Mouse (Mus musculus) MEL (cell line): ENCODE measurements at regions not wholly inside any gene's neighbourhood (a gene's known extent, or its start where the extent isn't known, plus 50 kb on each side); places are given as distances from the start of the nearest gene placed in this dataset.

Experiments used
- DNase-seq: peaks from one replicate; pipeline ENCODE4 v3.0.0; 2011; ENCODE audit warnings: low read depth, low spot score
- H3K27ac ChIP-seq: 2 replicates; pipeline ENCODE4 v1.5.1; 2012; ENCODE audit warnings: low read depth, mild to moderate bottlenecking, control low read depth, low read length, moderate library complexity; ENCODE audit not compliant: control insufficient read depth
- H3K27me3 ChIP-seq, 2 experiments: fragments of 150-350 bp in 1 of 2; sonication (generic) in 1 of 2; 2 replicates each; pipeline ENCODE4 v1.6.1; 2012; ENCODE audit warnings: low read length in 2 of 2, mild to moderate bottlenecking in 2 of 2, improper control_type of control experiment in 1 of 2, moderate library complexity in 1 of 2; ENCODE audit not compliant: insufficient read depth in 2 of 2, control insufficient read depth in 1 of 2
- H3K36me3 ChIP-seq, 2 experiments: 2 replicates each; pipeline ENCODE4 v1.6.1; 2012 to 2014; ENCODE audit warnings: low read length in 2 of 2, improper control_type of control experiment in 1 of 2, inconsistent platforms in 1 of 2, mild to moderate bottlenecking in 1 of 2; ENCODE audit not compliant: insufficient read depth in 2 of 2, control insufficient read depth in 1 of 2
- H3K4me1 ChIP-seq, 2 experiments: fragments of 150-350 bp in 1 of 2; sonication (generic) in 1 of 2; 2 replicates each; pipeline ENCODE4 v1.6.1; 2012; ENCODE audit warnings: low read length in 2 of 2, improper control_type of control experiment in 1 of 2, mild to moderate bottlenecking in 1 of 2; ENCODE audit not compliant: insufficient read depth in 2 of 2, control insufficient read depth in 1 of 2
- H3K4me3 ChIP-seq, 2 experiments: fragments of 150-350 bp in 1 of 2; sonication (generic) in 1 of 2; 2 replicates each; pipeline ENCODE4 v1.5.1; 2012; ENCODE audit warnings: low read depth in 2 of 2, low read length in 2 of 2, mild to moderate bottlenecking in 2 of 2, moderate library complexity in 2 of 2, control low read depth in 1 of 2, improper control_type of control experiment in 1 of 2; ENCODE audit not compliant: control insufficient read depth in 1 of 2, insufficient read depth in 1 of 2
- H3K79me2 ChIP-seq: 2 replicates; pipeline ENCODE4 v1.6.1; 2012; ENCODE audit warnings: mild to moderate bottlenecking, low read length, moderate library complexity; ENCODE audit not compliant: control insufficient read depth, poor library complexity, insufficient read depth
- H3K9ac ChIP-seq: 2 replicates; pipeline ENCODE4 v1.6.1; 2012; ENCODE audit warnings: low read depth, mild to moderate bottlenecking, control low read depth, low read length, moderate library complexity; ENCODE audit not compliant: control insufficient read depth, poor library complexity, severe bottlenecking
- H3K9me3 ChIP-seq: fragments of 150-350 bp; sonication (generic); replicated peaks from 2 replicates; pipeline ENCODE4 v1.6.1; 2012; ENCODE audit warnings: mild to moderate bottlenecking, low read length, improper control_type of control experiment, moderate library complexity; ENCODE audit not compliant: insufficient read depth
- CHD1 ChIP-seq: IDR thresholded peaks from 2 replicates; pipeline ENCODE4 v1.6.1; 2012; ENCODE audit warnings: low read depth, mild to moderate bottlenecking, inconsistent platforms, low read length, improper control_type of control experiment
- CHD2 ChIP-seq: IDR thresholded peaks from 2 replicates; pipeline ENCODE4 v1.6.1; 2011; ENCODE audit warnings: low read length, improper control_type of control experiment
- CTCF ChIP-seq, 3 experiments: IDR thresholded peaks in 2 of 3; conservative IDR thresholded peaks in 1 of 3; 2 replicates each; pipeline ENCODE4 v1.5.1; 2011 to 2012; ENCODE audit warnings: low read length in 3 of 3, low read depth in 2 of 3, mild to moderate bottlenecking in 2 of 3, improper control_type of control experiment in 1 of 3, inconsistent platforms in 1 of 3, mixed read lengths in 1 of 3, moderate library complexity in 1 of 3; ENCODE audit not compliant: control insufficient read depth in 1 of 3, insufficient read depth in 1 of 3, poor library complexity in 1 of 3, severe bottlenecking in 1 of 3
- ELF1 ChIP-seq: IDR thresholded peaks from 2 replicates; pipeline ENCODE4 v1.6.1; 2014; ENCODE audit warnings: low read depth, mild to moderate bottlenecking, inconsistent platforms, low read length, improper control_type of control experiment, moderate library complexity
- ETS1 ChIP-seq: IDR thresholded peaks from 2 replicates; pipeline ENCODE4 v1.6.1; 2012; ENCODE audit warnings: low read depth, mild to moderate bottlenecking, inconsistent platforms, low read length, improper control_type of control experiment, moderate library complexity
- GABPA ChIP-seq: IDR thresholded peaks from 2 replicates; pipeline ENCODE4 v1.6.1; 2012; ENCODE audit warnings: low read depth, mild to moderate bottlenecking, inconsistent platforms, low read length, improper control_type of control experiment, moderate library complexity
- MAFK ChIP-seq: IDR thresholded peaks from 2 replicates; pipeline ENCODE4 v1.6.1; 2011; ENCODE audit warnings: low read depth, mild to moderate bottlenecking, low read length, improper control_type of control experiment, borderline replicate concordance
- MAX ChIP-seq: IDR thresholded peaks from 2 replicates; pipeline ENCODE4 v1.6.1; 2011; ENCODE audit warnings: low read length, improper control_type of control experiment
- MAZ ChIP-seq: IDR thresholded peaks from 2 replicates; pipeline ENCODE4 v1.6.1; 2012; ENCODE audit warnings: low read depth, mild to moderate bottlenecking, inconsistent platforms, low read length, improper control_type of control experiment
- MEF2A ChIP-seq: IDR thresholded peaks from 2 replicates; pipeline ENCODE4 v1.6.1; 2014; ENCODE audit warnings: low read depth, mild to moderate bottlenecking, inconsistent platforms, low read length, improper control_type of control experiment; ENCODE audit not compliant: poor library complexity, insufficient replicate concordance, severe bottlenecking; ENCODE audit errors: extremely low read depth
- MXI1 ChIP-seq: IDR thresholded peaks from 2 replicates; pipeline ENCODE4 v1.6.1; 2011; ENCODE audit warnings: mild to moderate bottlenecking, low read depth, low read length, improper control_type of control experiment
- MYB ChIP-seq: IDR thresholded peaks from 2 replicates; pipeline ENCODE4 v1.6.1; 2011; ENCODE audit warnings: mild to moderate bottlenecking, low read depth, low read length, improper control_type of control experiment
- MYC ChIP-seq: IDR thresholded peaks from 2 replicates; pipeline ENCODE4 v1.6.1; 2011; ENCODE audit warnings: low read depth, mild to moderate bottlenecking, low read length, improper control_type of control experiment, moderate library complexity
- POLR2AphosphoS5 ChIP-seq: IDR thresholded peaks from 2 replicates; pipeline ENCODE4 v1.6.1; 2012; ENCODE audit warnings: low read depth, borderline replicate concordance, mild to moderate bottlenecking, inconsistent platforms, low read length, moderate library complexity, mixed read lengths
- RAD21 ChIP-seq: IDR thresholded peaks from 2 replicates; pipeline ENCODE4 v1.6.1; 2011; ENCODE audit warnings: mild to moderate bottlenecking, low read depth, low read length, improper control_type of control experiment
- RCOR1 ChIP-seq: IDR thresholded peaks from 2 replicates; pipeline ENCODE4 v1.6.1; 2012; ENCODE audit warnings: low read depth, mild to moderate bottlenecking, inconsistent platforms, low read length, improper control_type of control experiment
- SMC3 ChIP-seq: IDR thresholded peaks from 2 replicates; pipeline ENCODE4 v1.6.1; 2011; ENCODE audit warnings: low read depth, low read length, improper control_type of control experiment
- TCF12 ChIP-seq: IDR thresholded peaks from 2 replicates; pipeline ENCODE4 v1.6.1; 2014; ENCODE audit warnings: low read depth, mild to moderate bottlenecking, inconsistent platforms, low read length, improper control_type of control experiment, moderate library complexity
- USF1 ChIP-seq: IDR thresholded peaks from 2 replicates; pipeline ENCODE4 v1.6.1; 2014; ENCODE audit warnings: low read depth, mild to moderate bottlenecking, inconsistent platforms, low read length, improper control_type of control experiment, moderate library complexity
- USF2 ChIP-seq, 2 experiments: IDR thresholded peaks; 2 replicates each; pipeline ENCODE4 v1.6.1; 2011 to 2012; ENCODE audit warnings: improper control_type of control experiment in 2 of 2, low read length in 2 of 2, borderline replicate concordance in 1 of 2, inconsistent platforms in 1 of 2, low read depth in 1 of 2, mild to moderate bottlenecking in 1 of 2; ENCODE audit not compliant: insufficient read depth in 1 of 2
- ZC3H11A ChIP-seq: IDR thresholded peaks from 2 replicates; pipeline ENCODE4 v1.6.1; 2012; ENCODE audit warnings: low read depth, mild to moderate bottlenecking, inconsistent platforms, low read length, improper control_type of control experiment
- ZMIZ1 ChIP-seq: IDR thresholded peaks from 2 replicates; pipeline ENCODE4 v1.6.1; 2012; ENCODE audit warnings: low read depth, mild to moderate bottlenecking, inconsistent platforms, low read length, improper control_type of control experiment, moderate library complexity
- ZNF384 ChIP-seq: IDR thresholded peaks from 2 replicates; pipeline ENCODE4 v1.6.1; 2012; ENCODE audit warnings: low read depth, mild to moderate bottlenecking, inconsistent platforms, low read length, improper control_type of control experiment

GRCm38 (mm10) chr13:60298575-60298974 is 121.4 kb upstream of the Gas1 start:
- Histone ChIP-seq H3K4me1 (no peaks in the 10 kb centered on the region), H3K27ac (no peak overlapping the region), H3K9me3 (no peaks in the 10 kb centered on the region)
- DNase-seq = no peak
- TF ChIP-seq USF2 (IDR thresholded peaks at IDR 0.05; ENCODE audit: borderline replicate concordance in 1 of 2, insufficient read depth in 1 of 2, low read depth in 1 of 2, low read length in 2 of 2) (no peak), ZNF384 (no peak), ZC3H11A (no peak), ZMIZ1 (no peak), USF1 (no peak), CTCF (IDR thresholded peaks at IDR 0.05 in 2 of 3, conservative IDR thresholded peaks at IDR 0.05 in 1 of 3; ENCODE audit: control insufficient read depth in 1 of 3, insufficient read depth in 1 of 3, low read depth in 2 of 3, low read length in 3 of 3, poor library complexity in 1 of 3, severe bottlenecking in 1 of 3) (no peak), GABPA (no peak), ELF1 (no peak), RCOR1 (no peak)
- TF ChIP-seq, all 39 proteins: peak for 0
- Histone ChIP-seq H3K36me3 (no peaks in the 10 kb centered on the region), H3K9ac (no peak overlapping the region), H3K79me2 (no peaks in the 10 kb centered on the region), H3K27me3 (no peaks in the 10 kb centered on the region), H3K4me3 (no peak overlapping the region)

- H3K9me3 ChIP-seq = no peaks in the 10 kb centered on the region
- TF ChIP-seq USF2 (IDR thresholded peaks at IDR 0.05; ENCODE audit: borderline replicate concordance in 1 of 2, insufficient read depth in 1 of 2, low read depth in 1 of 2, low read length in 2 of 2) (no peak), SMC3 (no peak), TCF12 (no peak), POLR2AphosphoS5 (no peak), MYC (no peak), MXI1 (no peak), ETS1 (no peak), MEF2A (no peak), MAZ (no peak), MYB (no peak), MAFK (no peak), RAD21 (no peak), ELF1 (no peak), CHD1 (no peak), CHD2 (no peak), GABPA (no peak), MAX (no peak)
- TF ChIP-seq, all 39 proteins: peak for 0
- DNase-seq = no peak
- no peak overlapping the region for H3K4me3 ChIP-seq
- H3K27ac ChIP-seq = no peak overlapping the region
- no peak overlapping the region for H3K9ac ChIP-seq
- H3K79me2 ChIP-seq = no peaks in the 10 kb centered on the region
- no peaks in the 10 kb centered on the region for H3K4me1 ChIP-seq
- no peaks in the 10 kb centered on the region for H3K36me3 ChIP-seq
- no peaks in the 10 kb centered on the region for H3K27me3 ChIP-seq
Measured at GRCm38 (mm10) chr13:60299076-60299475, 121.9 kb upstream of the Gas1 start.
